Comparison of ENCODE assay signal across 8 mouse cellular contexts in genomic region chr1:60428932-60429331, GRCm38 (mm10). TPM values are rescaled to one million over a fixed set of nuclear protein-coding genes. Genes with fewer than 3 reads are reported as not detected.
DNase-seq lines count a peak whose midpoint lies in the region; ATAC-seq and TF ChIP-seq lines count a peak whose summit lies in the region.

No protein-coding gene starts in this region.

- H3K4me1 ChIP-seq in forebrain, postnatal 0 days (ENCODE audit: insufficient read depth): no peaks in the 10 kb centered on the region
- H3K4me1 ChIP-seq in forebrain, embryonic 16.5 days (replicated peaks; ENCODE audit: control insufficient read depth, insufficient read depth, low read length): 0 out of 2 replicates have a peak, but pooled peaks cover 3% of the 10 kb centered on the region

- peak; percentile 23 for DNase-seq in forebrain, postnatal 0 days
- DNase-seq in urinary bladder, postnatal 14 days (ENCODE audit: low spot score): peak; percentile 17
- DNase-seq in urinary bladder, postnatal 4 days (ENCODE audit: low spot score in 2 of 2): no peak
- DNase-seq in natural killer cell, adult 2 months (ENCODE audit: low spot score in 2 of 2): peak; percentile 11 to 38
- DNase-seq in urinary bladder, postnatal 25 days (ENCODE audit: low spot score): no peak
- DNase-seq in ovary, postnatal 14 days (ENCODE audit: low spot score): no peak

- no peak overlapping the region for H3K27ac ChIP-seq in forebrain, postnatal 0 days (ENCODE audit: low read depth, low read length)
- no peak overlapping the region for H3K27ac ChIP-seq in forebrain, embryonic 16.5 days (ENCODE audit: low read length)

- TF ChIP-seq CTCF in forebrain, postnatal 0 days (IDR thresholded peaks at IDR 0.05; ENCODE audit: low read depth): peak; percentile 71

- no peaks in the 10 kb centered on the region for H3K9me3 ChIP-seq in forebrain, postnatal 0 days (ENCODE audit: low read length)
- no peaks in the 10 kb centered on the region for H3K9me3 ChIP-seq in forebrain, embryonic 16.5 days (ENCODE audit: control insufficient read depth, low read length)

- no peak overlapping the region for H3K9ac ChIP-seq in forebrain, postnatal 0 days
- no peak overlapping the region for H3K9ac ChIP-seq in forebrain, embryonic 16.5 days (replicated peaks; ENCODE audit: low read depth, low read length)

- no peak overlapping the region for H3K4me2 ChIP-seq in forebrain, postnatal 0 days (ENCODE audit: low read depth)
- no peak overlapping the region for H3K4me2 ChIP-seq in forebrain, embryonic 16.5 days (ENCODE audit: low read length)

- 63% methylated on average over 2 of the region's 2 CpGs for WGBS in forebrain, postnatal 0 days
- 65% methylated on average over 2 of the region's 2 CpGs for WGBS in forebrain, embryonic 16.5 days

- no peaks in the 10 kb centered on the region for H3K36me3 ChIP-seq in forebrain, postnatal 0 days (ENCODE audit: insufficient read depth)
- H3K36me3 ChIP-seq in forebrain, embryonic 16.5 days (ENCODE audit: control insufficient read depth, insufficient read depth): no peaks in the 10 kb centered on the region

- no peak overlapping the region for H3K4me3 ChIP-seq in forebrain, postnatal 0 days (ENCODE audit: low read depth, low read length)
- H3K4me3 ChIP-seq in forebrain, embryonic 16.5 days (replicated peaks; ENCODE audit: low read length): no peak overlapping the region

- no peaks in the 10 kb centered on the region for H3K27me3 ChIP-seq in forebrain, postnatal 0 days (ENCODE audit: insufficient read depth, low read length)
- H3K27me3 ChIP-seq in forebrain, embryonic 16.5 days (replicated peaks; ENCODE audit: control insufficient read depth, insufficient read depth, low read length): no peaks in the 10 kb centered on the region

- no peak for ATAC-seq in forebrain, postnatal 0 days
- ATAC-seq in forebrain, embryonic 16.5 days: no peak
- ATAC-seq in granulocyte monocyte progenitor cell, adult 5-6 weeks (replicated peaks; ENCODE audit: poor library complexity, severe bottlenecking): peak; percentile 88

RNA-seq across cellular contexts. Expression of gene Abi2, which starts 19.5 kb away (rescaled TPM):
- total RNA-seq in forebrain, postnatal 0 days (2014; rRNA removed): 300 and 336 TPM in 2 replicates
- polyA plus RNA-seq in forebrain, postnatal 0 days (2015; fragmentation: Nextera tagmentation; extraction: Ambion mirVana): 99.5 and 116 TPM in 2 replicates
- polyA plus RNA-seq in forebrain, embryonic 16.5 days (2015; fragmentation: Nextera tagmentation; extraction: Ambion mirVana): 74.9 and 83.2 TPM in 2 replicates
- total RNA-seq in granulocyte monocyte progenitor cell, adult 5-6 weeks (2014; fragmentation: Nextera tagmentation): 18.6 and 22.6 TPM in 2 replicates
- total RNA-seq in granulocyte monocyte progenitor cell, adult 5-6 weeks (2017): 11.3 and 17.6 TPM in 2 replicates

Comparison
In these comparisons a context has a peak if more than half of its experiments do, and no peak if none do; other contexts are left out.
1. DNase-seq: peak in forebrain, postnatal 0 days (single experiment), urinary bladder, postnatal 14 days (single experiment) and natural killer cell, adult 2 months (2 of 2); none in urinary bladder, postnatal 4 days (0 of 2), urinary bladder, postnatal 25 days (single experiment) and ovary, postnatal 14 days (single experiment).
2. RNA of gene Abi2, which starts 19.5 kb away (total RNA-seq): 300 to 336 TPM in forebrain, postnatal 0 days; 11.3 to 22.6 TPM in granulocyte monocyte progenitor cell, adult 5-6 weeks; every median in the first group is over 10 times any median in the second.